Mouse (Mus musculus) spleen, postnatal 10 days (tissue): ENCODE measurements around the gene Tmem95.

Experiments
- DNase-seq, 2 experiments: peaks; one replicate each; pipeline ENCODE4 v3.0.0; 2021 to 2022; ENCODE audit warnings: low spot score in 2 of 2

Tmem95 gene

DNA sequence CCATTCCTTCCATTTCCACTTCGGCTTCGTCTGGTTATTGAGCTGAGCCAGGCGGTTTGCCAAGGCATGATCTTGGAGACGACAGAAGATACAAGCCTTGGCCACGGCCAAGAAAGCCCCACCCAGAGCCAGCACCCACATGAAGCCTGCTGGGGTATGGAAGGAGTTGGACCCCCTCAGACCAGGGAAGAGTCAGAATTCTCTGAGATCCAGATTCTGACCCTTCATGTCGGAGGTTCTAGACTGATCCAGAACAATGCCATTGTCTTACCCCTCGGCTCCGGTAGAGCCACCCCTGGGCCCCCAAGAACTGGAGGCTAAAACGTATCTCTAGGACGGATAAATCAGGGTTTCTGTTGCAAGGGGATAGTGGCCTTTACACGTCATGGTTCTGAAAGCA, at the start of gene Tmem95:
Gene Tmem95 (minus strand): TSS at position 141 of the 400 bp plus-strand sequence.
- DNase-seq = no peak

DNA sequence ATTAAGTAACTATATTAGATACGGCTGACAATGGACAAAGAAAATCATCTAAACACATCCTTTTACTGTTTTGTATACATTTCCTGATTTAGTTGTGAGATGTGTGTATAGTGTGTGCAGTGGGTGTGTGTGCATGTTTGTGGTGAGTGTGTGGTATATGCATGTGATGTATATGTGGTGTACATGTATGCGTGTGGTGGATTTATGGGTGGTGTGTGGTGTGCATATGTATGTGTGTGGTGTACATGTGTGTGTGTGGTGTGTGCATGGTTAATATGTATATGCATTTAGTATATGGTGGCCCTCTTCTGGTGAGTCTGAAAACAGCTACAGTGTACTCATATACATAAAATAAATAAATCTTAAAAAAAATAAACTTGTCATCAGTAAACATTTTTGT, 49.7 kb upstream of the Tmem95 start:
- no peak for DNase-seq

DNA sequence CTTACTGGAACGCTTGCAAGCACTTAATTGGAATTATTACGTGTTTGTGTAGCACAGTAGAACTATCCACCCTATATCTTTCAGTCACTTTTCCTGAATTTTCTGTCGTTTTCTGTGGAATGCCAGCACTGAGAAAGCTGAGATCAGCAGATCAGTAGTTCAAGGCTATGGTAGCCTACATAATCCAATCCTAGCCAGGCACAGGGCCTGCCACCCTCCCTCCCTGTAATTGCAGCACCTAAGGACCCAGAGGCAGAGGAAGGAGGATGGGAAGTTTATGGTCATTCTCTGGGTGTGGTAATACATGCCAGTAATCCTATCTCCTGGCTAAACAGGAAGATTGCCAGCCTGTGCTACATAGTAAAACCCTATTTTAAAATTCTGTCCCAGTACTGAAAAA, 45.0 kb upstream of the Tmem95 start:
- no peak for DNase-seq

- DNase-seq = no peak
Observed at GRCm38 (mm10) chr11:69922012-69922756, 44.4 kb upstream of the Tmem95 start.

- DNase-seq = peak; percentile 100
Observed at GRCm38 (mm10) chr11:69921114-69922011, 43.5 kb upstream of the Tmem95 start, which contains the start of gene Eif5a. TSS of gene Eif5a (minus strand) at chr11:69921958.

DNA sequence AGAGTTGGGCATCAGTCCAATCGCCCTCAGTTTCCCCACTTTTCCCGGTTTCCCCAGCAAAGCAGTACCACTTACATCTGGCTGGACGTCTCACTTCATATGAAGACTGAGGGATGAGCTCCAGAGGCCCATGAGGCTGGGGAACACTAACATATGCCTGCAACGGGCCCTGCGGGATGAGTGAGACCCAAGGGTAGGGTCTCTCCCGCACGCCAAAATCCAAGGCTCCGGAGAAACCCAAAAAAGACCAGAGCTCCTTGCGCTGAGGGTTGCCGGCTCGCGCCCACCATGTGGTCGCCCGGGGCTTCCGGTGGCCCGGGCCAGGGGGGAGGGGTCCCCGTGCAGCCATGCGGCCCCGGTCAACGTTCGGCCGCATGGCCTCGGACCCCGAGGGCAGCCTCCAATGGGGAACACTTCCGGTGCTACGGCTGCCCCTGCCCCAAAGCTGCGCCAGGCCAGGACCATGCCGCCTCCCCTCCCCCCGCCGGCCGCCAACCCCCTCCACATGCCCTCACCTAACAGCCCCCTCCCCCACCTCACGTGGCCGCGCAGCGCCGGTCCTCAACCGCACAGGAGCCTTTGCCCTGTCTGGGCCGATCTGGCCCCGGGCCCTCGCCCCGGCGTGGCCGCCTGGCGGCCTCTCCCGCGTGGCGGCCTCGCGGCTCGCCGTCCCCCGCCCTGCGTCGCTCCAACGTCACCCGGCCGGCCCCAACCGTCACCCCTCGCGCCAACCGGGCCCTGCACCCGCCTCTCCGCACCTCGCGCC, 42.6 kb upstream of the Tmem95 start:
- DNase-seq = peak in 1 of 2 experiments; percentile 66

DNA sequence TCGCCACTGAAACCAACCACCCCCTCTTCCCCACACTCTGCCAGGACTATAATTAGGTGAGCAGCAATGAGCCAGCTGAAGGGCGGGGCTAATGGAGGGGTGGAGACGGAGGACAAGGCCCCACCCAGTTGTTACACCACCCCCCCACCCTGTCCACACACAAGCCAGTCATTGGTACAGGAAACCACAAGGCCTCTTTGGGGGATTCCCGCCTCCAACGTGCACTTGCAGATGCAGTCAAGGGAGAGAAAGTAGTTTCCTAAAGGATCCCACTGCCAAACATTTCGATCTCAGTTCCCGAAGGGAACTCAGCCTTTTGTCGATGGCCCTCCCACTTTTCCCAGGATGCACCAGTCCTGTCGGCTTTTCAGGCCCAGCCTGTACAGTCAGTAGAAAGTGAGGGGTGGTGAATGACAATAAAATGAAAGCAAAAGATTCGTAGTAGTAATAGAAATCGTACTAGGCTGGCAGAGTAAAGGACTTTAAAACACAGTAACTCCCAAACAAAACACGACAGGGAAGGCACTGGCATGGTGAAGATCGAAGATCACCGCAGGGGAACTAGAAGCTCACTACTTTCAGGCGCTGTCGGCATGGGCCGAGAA, 41.9 kb upstream of the Tmem95 start:
- DNase-seq = peak; percentile 88 to 94

DNA sequence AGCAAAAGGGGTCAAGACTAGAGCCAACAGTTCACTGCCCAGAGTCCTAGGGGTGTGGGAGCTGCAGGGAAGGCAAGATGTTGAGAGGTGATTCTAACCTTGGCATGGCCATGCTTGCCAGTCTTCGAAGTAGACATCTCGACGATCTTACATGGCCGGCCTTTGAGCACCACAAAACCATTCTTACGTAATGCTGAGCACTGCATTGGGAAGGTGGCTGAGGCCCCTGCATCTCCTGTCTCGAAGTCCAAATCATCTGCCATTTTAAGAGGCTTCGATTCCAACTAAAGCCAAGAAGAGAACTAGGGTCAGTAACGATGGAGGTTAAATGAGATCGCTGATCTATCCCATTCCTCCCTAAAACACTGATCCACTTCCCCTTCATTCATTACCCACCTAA, 41.2 kb upstream of the Tmem95 start:
- DNase-seq = peak in 1 of 2 experiments; percentile 31

DNA sequence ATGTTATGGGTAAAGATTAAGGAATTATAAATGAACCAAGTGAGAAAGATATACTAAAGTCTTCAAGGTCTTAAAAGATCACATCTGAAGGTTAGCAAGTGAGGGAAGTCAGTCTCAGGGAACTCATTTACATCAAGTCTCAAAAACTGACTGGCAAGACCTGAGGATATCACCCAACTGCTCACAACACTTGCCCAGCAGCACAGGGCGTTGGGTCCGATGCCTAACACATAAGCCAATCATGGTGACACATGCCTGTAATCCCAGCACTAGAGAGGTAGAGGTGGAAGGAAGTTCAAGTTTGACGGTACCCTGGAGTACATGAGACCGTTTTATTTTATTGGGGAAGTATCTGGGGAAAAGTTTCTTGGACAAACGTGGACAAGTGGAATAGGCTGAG, 40.3 kb upstream of the Tmem95 start:
- DNase-seq = no peak

DNA sequence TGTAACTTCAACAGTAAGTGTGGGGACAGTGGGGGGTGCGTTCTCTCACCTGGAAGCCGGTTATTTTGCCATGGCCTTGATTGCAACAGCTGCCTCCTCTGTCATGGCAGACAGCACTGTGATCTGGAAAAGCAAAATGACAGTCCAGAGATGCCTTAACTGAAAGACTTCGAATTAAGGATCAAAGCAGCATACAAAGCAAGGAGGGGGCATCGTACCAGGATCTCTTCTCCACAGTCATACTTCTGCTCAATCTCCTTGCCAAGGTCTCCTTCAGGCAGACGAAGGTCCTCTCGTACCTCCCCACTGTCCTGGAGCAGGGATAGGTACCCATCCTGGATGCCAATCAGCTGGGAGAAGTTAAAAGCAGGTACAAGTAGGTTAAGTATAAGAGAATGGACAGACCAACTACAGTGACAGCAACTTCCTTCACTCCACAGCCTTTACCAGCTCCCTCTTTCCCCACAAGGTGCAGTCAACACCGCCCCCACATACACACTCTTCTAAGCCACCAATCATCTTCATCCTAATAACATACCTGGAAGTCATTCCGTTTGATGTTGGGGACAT, 39.6 kb upstream of the Tmem95 start:
- peak in 1 of 2 experiments; percentile 23 for DNase-seq

- peak in 1 of 2 experiments; percentile 40 for DNase-seq
Observed at GRCm38 (mm10) chr11:69916652-69917378, 39.0 kb upstream of the Tmem95 start.

DNA sequence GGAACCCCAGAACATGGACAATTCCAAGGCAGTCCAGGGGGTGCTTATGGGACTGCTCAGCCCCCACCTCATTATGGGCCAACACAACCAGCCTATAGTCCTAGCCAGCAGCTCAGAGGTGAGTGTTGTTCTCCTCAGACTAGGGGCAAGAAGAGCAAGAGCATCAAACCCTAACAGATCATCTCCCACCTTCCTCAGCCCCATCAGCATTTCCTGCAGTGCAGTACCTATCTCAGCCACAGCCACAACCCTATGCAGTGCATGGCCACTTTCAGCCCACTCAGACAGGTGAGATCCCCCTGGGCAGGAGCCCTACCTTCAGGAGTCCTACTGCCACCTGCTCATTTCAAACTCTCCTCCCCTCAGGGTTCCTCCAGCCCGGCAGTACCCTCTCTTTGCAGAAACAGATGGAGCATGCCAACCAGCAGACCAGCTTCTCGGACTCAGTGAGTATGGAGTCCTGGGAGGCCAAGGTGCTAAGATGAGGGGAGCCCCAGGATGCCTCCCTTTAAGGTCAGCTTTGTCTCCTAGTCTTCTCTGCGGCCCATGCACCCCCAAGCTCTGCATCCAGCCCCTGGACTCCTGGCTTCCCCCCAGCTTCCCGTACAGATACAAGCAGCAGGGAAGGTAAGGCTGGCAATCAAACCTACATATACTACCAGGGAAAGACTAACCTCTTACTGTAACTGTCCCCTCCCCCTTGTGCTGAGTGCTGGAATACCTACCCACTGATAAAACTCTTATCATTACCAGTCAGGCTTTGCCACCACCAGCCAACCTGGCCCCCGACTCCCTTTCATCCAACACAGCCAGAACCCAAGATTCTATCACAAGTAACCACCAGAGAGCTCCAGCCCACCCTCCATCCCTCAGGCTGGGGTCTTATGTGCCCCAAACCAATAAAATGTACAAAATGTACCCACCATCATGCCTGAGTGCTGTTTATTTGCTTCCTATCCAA, 38.1 kb upstream of the Tmem95 start:
- DNase-seq = peak; percentile 59 to 62

DNA sequence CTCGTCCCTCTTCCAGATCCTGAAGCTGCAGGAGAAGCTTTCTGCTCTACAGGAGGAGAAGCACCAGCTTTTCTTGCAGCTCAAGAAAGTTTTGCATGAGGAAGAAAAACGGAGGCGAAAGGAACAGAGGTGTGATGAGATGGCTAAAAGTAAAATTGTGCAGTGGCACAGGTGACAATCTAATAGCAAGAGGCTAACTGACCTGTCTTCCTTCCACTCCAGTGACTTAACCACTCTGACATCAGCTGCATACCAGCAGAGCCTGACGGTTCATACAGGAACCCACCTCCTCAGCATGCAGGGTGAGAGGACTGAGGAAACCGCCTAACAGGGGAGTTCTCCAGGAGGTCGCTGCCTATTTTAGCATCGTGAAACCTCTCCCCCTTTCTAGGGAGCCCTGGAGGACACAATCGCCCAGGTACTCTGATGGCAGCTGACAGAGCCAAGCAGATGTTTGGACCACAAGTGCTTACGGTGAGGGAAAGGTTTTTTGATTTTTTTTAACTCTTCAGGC, 37.2 kb upstream of the Tmem95 start:
- peak in 1 of 2 experiments; percentile 35 for DNase-seq

DNA sequence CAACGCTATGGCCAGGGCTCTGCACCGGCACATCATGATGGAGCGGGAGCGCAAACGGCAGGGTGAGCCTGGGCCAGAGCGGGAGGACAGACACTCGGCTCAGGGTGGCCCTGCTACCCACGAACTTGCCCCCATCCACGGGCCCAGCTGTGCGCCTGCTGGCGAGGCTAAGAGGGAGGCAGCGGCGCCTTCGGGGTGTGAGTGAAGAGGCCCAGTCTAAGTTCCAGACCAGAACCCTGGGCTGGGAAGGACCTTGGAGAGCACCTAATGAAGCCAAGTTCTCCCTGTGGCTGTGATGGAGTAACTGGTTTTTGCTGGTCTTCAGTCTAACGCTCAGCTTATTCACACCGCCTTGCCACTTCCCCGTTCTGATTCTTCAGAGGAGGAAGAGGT, 36.5 kb upstream of the Tmem95 start:
- DNase-seq = peak in 1 of 2 experiments; percentile 66

DNA sequence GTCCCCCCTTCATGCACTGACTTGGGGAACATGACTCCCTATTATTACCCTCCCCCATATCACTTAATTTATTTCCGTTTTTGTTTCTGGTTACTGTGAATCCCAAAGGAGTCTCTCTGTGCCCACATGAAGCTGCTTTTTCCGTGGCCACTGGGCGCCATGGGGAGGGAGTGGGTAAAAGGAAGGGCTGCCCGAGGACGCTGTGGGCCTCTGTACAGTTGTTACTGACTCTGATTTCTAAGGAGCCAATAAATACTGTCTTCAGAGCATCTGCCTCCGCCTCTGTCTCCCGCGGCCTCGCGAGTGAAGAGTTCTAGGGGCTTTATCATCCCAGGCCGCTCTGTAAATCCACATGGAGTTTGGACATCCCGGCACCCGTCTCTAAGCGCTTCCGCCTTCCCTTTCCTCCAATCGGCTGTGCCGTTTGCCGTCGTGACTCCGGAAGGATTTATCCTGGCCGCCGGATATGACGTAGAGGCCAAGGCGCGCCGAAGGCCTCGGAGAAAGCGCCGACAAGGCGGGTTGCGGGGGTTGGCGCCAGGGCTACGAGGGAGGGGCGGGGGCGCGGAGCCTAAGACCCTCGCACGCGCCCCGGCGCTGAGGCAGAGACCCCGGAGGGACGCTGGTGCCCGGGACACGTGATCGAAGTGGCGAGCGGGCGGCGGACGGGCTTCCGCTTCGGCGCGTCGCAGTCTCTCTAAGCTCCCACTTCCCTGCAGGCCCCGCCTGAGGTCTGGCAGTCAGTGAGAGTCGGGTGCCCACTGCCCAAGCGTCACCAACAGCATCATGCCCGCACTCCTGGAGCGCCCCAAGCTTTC, 35.9 kb upstream of the Tmem95 start, which contains the start of gene Gps2:
Gene Gps2 (plus strand): TSS at position 335 of the 818 bp plus-strand sequence.
- DNase-seq = peak; percentile 88 to 93

GRCm38 (mm10) chr11:69912716-69913530, 35.1 kb upstream of the Tmem95 start:
- no peak for DNase-seq

GRCm38 (mm10) chr11:69911701-69912100, 33.9 kb upstream of the Tmem95 start:
- DNase-seq = no peak
